Mouse (Mus musculus) urinary bladder, postnatal 25 days (tissue): ENCODE results near the gene Cdca8.
"Not testable (repeated sequence)": the region's sequence is repeated elsewhere in the genome, so short reads cannot be mapped to it uniquely, and the experiment has no call there.

ENCODE experiments used
- DNase-seq: peaks from one replicate; pipeline ENCODE4 v3.0.0; 2022; ENCODE audit warnings: low spot score

The Cdca8 gene

DNA sequence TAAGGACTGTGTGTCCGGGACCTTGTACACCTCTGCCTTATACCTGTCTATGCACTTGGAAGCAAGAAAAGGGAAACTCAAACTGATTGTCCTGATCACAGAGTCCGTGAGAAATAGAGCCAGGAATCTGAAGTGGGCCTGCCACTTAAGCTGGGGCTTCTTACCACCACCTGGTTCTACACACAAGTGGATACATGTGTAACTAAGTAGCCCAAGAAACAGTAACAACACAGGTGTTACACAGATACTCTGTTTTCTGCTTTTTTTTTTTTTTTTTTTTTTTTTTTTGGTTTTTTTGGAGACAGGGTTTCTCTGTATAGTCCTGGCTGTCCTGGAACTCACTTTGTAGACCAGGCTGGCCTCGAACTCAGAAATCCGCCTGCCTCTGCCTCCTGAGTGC lies at the start of gene Cdca8:
Gene Cdca8, minus strand, starts transcription at position 101 of the 400 bp plus-strand sequence.
- not testable (repeated sequence) for DNase-seq

DNA sequence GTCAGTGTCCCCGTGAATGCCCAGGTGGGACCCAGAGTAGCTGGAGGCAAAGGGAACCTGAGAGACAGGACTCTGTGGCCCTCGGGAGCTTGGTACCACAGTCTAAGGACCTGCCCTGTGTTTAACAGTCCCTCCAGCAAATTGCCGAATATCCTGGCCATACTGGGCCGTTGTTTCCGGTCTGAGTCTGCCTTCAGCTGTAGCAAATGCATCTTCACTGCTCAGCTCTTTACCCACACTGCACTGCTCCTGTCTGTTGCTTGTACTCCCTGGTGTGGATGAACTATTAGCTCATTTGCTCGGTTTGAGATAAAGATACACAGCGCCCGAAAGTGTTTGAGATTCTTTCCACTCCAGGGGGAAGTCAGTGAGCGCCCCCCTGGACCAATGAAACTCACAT lies 49.3 kb upstream of the Cdca8 start:
- no peak for DNase-seq

DNA sequence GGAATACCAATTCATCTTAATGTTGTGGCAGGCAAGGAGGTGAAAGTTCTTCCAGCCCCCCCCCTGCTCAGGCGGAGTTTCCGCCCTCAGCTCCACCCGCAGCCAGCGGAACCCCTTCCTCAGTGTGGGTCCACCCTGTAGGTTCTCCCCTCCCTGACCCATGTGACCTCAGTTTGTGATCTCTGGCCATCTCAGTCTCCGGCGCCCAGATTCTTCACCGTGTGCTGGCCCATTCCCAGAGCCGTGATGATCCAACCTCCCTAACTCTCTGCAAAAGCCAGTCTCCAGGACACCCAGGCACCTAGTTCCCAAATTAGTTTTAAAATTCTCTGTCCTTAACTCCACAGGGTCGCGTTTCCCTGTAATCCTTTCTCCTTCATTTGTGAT lies 48.6 kb upstream of the Cdca8 start:
- no peak for DNase-seq

DNA sequence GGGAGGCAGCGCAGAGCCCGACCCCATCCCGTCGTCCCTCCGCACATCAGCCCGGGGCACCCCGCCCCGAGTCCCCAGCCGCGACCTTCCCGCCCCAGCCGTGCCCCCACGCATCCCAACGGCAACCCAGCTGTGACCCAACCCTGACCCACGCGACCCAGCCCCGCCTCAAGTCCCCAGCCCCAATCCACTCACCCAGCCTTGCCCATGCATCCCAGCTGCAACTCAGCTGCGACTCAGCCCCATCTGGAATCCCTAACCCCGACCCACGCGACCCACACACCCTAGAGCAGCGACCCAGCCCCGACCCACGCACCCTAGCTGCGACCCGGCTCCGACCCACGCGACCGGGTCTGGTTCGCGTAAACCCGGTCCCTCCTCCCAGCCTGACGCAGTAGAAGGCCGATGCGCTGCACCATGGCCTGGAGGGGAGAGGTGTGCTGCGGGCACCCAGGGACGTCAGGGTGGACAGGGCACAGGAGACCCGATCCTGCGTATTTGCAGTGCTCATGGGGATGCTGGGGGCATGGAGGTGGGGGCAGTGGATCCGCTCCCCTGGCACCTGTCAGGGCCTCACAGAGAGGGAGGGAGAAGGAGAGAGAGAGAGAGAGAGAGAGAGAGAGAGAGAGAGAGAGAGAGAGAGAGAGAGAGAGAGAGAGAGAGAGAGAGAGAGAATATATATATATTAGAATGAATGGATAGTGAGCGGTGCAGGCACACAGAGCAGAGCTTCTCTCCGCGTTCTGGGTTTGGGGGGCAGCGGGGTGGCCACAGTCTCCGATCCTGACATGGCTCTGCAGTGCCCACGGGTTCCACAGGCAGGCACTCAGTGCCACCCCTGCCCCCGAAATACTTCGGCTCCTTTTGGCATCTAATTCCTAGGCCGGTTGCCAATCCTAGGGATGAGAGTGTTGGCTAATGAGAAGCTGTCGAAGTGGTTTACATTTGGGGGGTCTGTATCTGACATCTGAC lies 47.9 kb upstream of the Cdca8 start:
- no peak for DNase-seq

DNA sequence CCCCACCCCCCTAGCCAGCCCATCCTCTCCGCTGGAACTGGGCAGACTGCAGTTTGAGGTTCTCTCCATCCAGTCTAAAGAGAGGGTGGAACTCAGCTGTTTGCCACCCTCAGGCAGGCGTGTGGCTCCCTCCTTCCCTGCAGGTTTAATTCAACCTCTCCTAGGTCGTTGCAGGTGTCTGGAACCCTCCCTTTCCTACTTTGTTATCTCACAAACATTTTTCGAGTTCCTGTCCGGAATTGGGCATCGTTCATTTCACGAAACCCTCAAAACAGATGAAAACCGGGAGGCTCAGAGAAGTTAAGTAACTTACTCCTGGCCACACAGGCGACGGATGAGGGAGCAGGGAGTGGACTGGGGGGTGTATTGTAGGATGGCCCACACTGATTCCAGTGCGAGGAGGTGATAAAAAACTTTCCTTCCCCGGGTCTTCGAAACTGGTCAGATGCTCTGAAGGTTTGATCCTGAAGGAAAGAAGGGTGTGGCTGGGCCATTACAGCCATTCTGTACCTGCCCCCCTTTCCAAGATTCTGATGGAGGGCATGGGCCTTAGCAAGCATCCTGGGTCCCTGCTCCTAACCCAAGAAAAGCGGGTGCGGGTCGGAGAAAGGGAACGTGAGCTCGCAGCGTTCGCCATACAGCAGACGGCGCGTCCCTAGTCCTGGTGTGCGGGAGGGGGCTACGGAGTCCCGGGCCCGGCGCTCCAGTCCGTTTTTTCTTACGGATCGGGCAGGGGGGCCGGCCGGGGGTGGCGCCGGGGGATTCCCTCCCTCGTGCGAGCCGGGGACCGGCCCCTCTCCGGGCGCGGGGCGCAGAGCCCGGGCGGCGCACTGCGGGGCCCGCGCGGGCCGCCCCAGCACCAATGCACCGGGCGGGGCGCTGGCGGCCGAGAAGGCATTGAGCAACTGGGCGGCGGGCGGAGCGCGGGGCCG lies 46.8 kb upstream of the Cdca8 start, which contains the start of gene Rspo1:
Gene Rspo1, plus strand, starts transcription at position 760 of the 932 bp plus-strand sequence.
- peak; percentile 11 for DNase-seq

DNA sequence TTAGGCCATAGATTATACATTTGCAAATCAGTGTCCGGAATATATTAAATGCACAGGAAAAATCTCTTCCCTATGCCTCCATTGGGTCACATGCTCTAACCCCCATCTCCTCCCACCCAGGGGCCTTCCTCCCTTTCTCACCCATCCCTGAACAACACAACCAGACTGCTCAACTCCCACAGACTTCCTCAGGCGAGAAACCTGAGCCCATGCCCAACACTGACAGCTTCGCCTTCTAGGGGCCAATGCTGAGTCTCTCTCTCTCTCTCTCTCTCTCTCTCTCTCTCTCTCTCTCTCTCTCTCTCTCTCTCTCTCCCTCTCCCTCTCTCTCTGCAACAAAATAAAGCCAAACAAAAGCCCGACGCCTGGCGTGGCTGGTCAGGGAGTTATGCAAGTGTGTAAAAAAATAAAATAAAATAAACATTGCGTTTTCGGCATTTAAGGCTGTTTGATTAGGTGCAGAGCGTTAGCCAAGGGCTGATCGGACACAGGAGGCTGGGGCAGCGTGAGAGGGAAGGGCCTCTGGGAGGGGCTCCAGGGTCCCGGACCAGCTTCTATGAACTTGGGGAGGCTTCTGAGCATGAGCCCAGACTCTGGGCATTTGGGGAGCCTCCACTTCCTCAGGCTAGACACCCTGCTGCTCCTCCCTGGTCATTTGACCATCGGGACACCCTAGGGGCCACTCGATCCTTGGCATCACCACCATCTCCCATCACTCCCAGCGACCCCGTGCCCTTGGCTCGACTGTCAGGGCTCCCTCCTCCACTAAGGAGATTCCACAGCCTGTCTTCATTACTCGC lies 46.0 kb upstream of the Cdca8 start:
- no peak for DNase-seq

DNA sequence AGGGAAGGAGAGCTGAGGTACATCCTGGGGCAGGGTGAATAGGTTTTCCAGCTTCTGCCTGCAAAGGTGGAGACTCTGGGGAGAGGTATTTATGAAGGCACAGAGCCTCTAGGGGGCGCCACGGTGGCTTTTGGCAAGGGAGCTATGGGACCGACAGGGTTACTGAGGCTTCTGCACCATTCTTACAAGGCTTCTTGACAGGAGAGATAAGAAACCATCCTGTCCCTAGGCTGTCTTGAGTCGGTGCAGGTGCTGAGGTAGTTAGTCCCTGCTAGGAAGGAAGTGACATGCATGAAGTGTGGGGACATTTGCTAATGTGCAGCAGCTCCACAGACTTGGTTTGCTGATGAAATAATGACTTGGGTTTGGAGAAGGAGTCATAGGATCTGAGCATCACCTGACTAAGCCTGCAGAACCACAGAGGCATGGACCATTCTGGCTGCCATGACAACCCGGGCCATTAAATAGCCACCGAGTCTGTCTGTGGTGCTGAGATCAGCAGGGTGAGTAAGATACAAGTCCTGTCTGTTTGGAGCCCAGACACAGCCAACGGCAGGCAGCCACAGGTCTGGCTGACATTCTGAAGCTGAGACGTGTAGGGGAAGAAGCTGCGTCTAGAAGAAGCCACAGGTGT lies 44.9 kb upstream of the Cdca8 start:
- no peak for DNase-seq

DNA sequence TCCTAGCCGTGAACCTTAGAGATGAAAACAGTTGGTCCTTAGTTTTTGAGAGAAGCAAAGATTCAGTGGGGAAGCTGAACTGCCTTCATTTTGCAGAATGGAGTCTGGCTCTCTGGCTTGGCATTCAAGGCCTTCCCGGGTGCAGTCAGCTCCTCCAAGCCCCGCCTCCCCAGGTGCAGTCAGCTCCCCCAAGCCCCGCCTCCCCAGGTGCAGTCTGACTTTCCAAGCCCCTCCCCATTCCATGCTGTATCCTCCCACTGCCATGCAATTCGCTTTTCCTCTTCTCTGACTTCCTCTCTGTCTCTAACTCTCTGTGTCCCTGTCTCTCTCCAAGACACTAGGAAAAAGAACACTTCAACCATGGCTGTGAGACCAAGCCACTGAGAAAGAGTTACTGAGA lies 39.1 kb upstream of the Cdca8 start:
- DNase-seq = peak; percentile 24

DNA sequence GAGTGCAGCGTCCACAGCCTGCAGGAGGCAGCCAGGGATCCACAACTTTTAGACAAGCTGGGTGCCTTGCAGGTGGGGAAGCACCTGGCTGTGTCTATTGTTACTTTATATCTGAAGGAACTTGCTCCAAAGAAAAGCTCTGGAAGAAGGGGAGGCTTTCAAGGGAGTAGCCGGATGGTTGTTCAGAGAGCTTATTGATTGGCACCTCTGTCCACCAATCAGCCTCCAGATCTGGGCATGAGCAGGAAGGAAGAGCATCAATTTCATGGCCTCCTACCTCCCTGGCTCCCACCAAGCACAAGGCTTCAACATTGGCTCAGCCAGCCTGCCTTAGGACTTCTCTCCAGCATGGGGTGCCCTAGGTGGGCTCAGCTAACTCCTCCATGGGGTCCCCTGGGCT lies 34.2 kb upstream of the Cdca8 start:
- DNase-seq = no peak

DNA sequence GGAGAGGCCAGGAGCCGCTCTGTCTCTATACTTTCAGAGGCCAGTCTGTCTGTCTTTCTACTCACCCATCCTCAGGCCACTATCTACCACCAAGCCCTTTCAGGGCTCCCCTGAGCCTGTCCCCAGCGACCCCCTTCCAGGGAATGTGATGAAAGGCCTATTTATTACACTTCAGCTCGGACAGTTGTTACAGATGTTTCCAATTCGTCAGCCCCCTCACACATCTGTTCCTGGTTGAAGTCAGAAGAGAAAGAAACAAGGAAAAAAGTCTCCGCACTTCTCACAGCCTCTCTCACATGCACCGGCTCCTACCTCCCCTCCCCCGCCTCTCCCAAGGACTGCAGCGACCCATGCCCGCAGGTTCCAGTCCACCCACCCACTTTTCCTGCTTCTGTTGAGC lies 33.2 kb upstream of the Cdca8 start:
- DNase-seq = no peak

DNA sequence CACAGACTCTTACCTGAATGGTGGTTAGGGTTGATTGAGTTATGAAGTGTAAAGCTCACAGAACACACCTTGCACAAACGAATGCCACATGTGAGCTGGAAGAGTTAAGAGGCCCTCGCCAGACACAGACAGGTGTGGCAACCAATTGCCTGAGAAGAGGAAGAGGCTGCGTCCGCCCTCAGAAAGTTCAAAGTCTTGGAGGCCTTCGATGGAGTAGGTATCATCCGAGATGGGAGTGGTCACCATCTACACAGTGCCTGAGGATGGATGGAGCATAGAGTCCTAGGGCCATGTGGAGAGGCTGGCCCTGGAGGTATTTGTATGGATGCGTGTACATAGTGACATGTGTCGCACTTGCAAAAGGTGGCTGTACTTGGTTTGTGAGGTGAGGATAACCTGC lies 32.0 kb upstream of the Cdca8 start:
- no peak for DNase-seq

DNA sequence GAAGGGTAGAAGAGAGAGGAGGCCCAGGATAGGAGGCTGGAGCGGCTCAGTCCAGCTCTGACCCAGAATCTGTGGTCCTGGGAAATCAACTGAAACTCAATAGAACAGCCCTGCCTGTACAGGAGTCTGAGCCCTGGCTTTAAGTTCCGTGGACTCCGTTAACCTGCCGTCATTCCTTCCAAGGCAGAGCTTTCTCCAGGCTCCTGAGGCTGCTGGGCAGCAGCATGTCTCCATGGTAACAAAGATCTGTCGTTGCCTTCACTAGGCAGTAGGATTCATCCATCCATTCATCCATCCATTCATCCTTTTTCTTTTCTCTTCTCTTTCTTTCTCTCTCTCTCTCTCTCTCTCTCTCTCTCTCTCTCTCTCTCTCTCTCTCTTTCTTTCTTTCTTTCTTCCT lies 31.6 kb upstream of the Cdca8 start:
- no peak for DNase-seq

DNA sequence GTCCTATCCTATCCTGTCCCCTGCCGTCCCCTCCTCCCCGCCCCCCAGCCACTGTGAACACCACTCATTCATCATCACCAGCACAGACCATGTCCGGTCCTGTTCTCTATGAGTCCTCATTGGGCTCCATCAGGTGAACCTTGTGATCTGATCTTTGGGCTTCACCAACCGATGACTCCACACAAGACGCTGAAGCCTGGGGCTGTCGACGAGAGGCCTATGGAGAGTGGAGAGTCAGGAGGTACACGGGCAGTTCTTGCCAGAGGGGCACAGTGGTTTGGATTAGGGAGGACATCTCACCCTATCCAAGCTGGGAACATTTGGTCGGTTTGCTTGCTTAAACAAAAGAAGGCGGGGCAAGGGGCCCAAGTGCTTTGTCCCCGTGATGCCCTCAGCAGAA lies 31.1 kb upstream of the Cdca8 start:
- DNase-seq = no peak

DNA sequence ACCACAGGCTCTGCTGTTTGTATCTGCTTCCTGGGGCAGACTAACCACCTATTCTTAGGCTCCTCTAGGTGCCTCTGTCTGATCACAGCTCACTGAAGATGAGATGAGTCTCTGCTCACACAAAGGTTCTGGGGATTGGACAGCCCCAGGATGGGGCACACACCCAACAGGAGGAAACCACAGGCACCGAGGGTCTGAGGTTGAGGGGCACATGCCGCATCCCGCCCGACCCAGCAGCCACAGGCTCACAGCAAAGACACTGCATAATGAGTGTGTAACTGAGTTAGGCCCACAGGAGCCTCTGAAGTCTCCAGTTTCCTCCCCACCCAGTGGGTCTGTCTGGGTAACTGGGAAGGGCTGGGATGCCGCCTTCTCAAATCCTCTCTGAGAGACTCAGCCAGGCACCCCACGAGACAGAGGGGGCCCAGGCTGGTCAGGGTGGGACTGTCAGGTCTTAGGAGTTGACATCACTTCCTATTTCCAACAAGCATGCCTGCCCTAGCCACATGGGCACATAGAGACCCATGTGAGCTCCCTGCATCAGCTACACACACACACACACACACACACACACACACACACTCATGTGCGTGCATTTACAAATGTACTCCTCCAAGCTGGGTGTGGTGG lies 30.2 kb upstream of the Cdca8 start:
- no peak for DNase-seq

DNA sequence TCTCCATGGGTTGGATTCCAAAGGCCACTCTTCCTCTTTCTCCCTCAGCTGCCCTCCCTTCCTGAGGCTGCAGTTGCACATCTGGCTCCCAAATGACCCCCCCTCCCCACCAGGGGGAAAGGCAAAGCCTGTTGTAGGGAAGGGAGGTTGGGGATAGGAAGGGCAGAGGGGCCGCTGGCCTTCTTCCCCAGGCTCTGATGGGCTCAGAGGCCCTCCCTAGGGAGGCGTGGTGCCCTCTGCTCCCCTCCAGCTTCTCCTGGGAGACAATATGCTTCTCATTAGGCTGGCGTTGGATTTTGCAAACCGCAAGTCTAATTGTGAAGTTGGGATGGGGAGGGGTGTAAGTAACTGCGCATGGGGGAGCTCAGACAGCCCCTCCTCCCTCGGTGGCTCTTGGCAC lies 29.6 kb upstream of the Cdca8 start:
- DNase-seq = no peak

DNA sequence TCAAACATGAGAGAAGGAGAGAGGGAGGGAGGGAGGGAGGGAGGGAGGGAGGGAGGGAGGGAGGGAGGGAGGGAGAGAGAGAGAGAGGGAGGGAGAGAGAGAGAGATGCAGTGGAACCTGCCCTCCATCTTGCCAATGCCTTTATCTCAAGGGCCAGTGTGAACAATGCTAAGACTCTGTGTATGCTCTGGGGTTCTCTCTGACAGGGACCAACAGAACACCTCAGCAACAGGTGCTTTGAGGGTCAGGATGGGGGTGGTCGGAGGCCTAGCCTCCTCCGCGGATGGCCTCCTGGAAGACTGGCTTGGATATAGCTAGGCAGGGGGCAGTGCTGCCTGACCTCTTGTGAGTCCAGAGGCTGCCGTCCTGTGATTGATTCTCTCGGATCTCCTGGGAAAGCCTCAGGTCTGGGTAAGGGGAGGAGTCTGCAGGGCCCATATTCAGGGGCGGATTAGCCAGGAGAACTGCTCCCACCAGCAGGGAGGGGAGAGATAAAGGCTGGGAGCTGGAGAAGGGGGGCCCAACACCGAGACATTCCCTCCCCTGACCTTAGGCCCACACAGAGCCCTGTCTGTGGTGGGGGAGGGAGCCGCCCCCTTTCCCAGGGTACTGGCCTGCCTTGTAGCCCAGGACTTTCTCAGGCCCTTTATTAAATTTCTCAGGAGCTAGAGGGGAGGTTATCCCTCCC lies 25.9 kb upstream of the Cdca8 start:
- no peak for DNase-seq

DNA sequence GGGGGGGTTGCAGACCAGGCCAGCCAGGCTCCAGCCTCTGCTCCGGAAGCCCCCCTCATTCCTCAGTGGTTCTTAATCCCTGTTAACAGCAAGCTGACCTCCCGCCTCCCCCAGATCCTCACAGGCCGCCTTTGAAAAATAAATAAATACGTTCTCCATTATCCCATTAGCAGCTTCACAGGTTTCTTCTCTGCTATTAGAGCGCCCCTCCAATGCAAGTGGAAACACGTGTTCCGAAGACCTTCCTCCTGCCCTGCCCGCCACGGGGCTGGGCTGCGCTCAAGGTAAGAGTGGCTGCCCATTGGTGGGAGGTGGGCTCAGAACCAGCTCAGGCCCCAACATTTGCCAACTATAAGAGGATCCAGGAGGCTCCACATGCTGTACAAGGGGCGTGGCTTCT lies 23.5 kb upstream of the Cdca8 start:
- no peak for DNase-seq

DNA sequence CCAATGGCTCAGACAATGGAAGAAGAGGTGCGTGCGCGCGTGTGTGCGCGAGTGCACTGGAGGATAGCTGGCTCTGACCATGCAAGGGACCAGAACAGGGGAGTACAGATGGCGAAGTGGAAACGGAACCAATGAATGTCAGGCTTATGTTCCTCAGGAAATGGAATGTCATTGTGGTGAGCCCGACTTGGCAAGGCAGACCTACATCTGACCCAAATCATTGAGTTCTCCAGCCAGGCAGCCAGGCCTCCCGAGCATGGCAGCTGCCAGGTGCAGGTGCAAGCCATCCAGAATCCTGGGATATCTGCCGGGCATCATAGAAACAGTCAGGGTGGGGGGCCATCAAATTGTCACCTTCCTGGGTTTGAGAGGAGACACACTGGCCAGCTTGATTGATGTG lies 21.8 kb upstream of the Cdca8 start:
- DNase-seq = no peak

DNA sequence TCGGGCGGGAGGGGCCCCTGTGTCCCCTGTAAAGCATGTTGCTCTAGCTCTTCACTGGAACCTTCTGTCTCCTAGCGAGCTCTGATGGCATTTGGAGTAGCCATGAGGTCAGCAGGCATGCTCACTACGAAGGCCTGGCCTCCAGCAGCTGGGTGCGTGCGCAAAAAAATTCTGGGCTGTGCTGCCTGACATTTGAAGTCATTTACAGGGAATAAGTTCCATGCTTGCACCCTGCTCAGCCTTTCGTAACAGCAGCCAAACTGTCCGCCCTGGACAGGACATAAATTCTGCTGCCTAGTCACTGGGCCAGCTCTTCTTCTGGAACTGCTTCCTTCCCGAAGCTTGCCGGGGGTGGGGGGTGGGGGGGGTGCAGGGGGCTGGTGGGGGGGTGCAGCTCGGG lies 20.0 kb upstream of the Cdca8 start:
- no peak for DNase-seq

DNA sequence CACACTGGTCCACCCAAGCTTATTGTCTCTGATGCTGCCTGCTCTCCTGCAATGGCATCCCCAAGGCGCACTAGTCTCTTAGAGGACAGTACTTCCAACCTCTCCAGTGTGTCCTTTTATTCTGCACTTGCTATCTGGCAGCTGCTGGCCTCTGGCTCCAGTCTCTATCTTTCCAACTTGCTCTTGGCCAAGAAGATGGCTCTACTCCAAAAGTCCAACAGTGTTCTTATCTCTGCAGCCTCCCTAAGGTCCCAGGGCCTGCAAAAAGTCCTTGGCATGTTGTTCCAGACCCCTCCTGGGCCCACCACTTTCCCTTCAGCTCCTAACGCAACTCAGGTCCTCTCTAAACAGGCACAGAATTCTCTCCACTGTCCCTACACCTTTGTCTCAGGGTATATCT lies 18.2 kb upstream of the Cdca8 start:
- DNase-seq = no peak
